ENCODE assay signal across 8 mouse cellular contexts in the genomic region with DNA sequence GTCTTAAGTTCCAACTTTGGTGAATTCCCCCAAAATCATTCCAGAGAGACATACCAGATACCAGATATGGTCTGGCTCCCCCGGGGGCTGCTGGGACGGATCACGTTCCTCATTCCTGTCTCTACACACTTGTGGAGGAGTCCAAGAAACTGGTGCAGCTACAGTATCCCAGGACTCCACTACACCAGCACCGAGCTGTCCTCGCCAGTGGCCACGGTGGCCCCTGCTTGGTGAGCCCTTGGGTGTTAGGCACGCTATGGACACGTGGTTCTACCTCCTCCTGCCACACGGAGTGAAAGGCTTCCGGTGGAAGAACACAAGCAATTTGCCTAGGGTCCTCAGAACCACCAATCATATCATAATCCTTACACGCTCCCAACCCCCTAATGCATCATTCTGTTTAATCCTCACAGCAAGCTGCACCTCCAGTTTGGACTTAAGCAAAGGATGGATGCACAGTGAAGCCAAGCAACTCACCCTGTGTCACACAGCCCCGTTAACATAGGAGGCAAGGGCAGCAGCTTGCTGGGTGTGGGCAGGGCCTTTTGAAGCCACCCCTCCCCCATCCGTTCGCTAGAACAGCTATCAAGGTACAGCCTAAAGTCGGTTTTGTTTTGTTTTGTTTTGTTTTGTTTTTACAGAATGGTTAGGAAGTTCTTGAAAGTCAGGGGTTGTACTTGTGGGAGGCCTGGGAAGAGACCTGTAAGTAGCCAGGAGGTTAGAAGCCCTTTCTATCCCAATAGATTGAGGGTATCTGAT. TPM values are rescaled to one million over a fixed set of nuclear protein-coding genes. Genes with fewer than 3 reads are reported as not detected.
A peak's percentile ranks its signal among the peaks of the same experiment; 100 is the strongest.
DNase-seq lines count a peak whose midpoint lies in the region; ATAC-seq and TF ChIP-seq lines count a peak whose summit lies in the region.

No protein-coding gene starts in this region.

- DNase-seq in neural tube, embryonic 11.5 days (ENCODE audit: low spot score), result no peak
- no peak for DNase-seq in neural tube, embryonic 10.5 days (ENCODE audit: extremely low spot score, low spot score)
- DNase-seq in yolk sac, embryonic 10.5 days (ENCODE audit: low spot score), result no peak
- no peak for DNase-seq in right cerebral cortex, postnatal 25 days
- DNase-seq in adrenal gland, postnatal 14 days, result no peak

- WGBS in neural tube, embryonic 11.5 days, result 38% methylated on average over 15 of the region's 15 CpGs
- WGBS in forebrain, embryonic 13.5 days, result 34% methylated on average over 15 of the region's 15 CpGs
- 22% methylated on average over 15 of the region's 15 CpGs for WGBS in limb, embryonic 13.5 days
- 59% methylated on average over 15 of the region's 15 CpGs for WGBS in small intestine, adult 2 months

- peaks cover 23% of the 10 kb centered on the region for H3K4me1 ChIP-seq in neural tube, embryonic 11.5 days (ENCODE audit: control insufficient read depth, insufficient read depth, low read length)
- peaks cover 47% of the 10 kb centered on the region for H3K4me1 ChIP-seq in forebrain, embryonic 13.5 days
- peaks cover 82% of the 10 kb centered on the region for H3K4me1 ChIP-seq in limb, embryonic 13.5 days
- H3K4me1 ChIP-seq in small intestine, adult 2 months (ENCODE audit: control insufficient read depth, insufficient read depth, insufficient read length, low read length), result no peaks in the 10 kb centered on the region; the same call in 1 of the 2 replicates

- H3K4me2 ChIP-seq in neural tube, embryonic 11.5 days (ENCODE audit: low read depth), result peak overlapping the region; percentile 54
- H3K4me2 ChIP-seq in forebrain, embryonic 13.5 days, result peak overlapping the region; percentile 56
- H3K4me2 ChIP-seq in limb, embryonic 13.5 days (replicated peaks), result peak overlapping the region; percentile 69

- H3K36me3 ChIP-seq in neural tube, embryonic 11.5 days (ENCODE audit: control insufficient read depth, insufficient read depth, low read length), result no peaks in the 10 kb centered on the region
- no peaks in the 10 kb centered on the region for H3K36me3 ChIP-seq in forebrain, embryonic 13.5 days (ENCODE audit: poor library complexity, severe bottlenecking)
- H3K36me3 ChIP-seq in limb, embryonic 13.5 days, result peaks cover under 1% of the 10 kb centered on the region; the same call in 1 of the 2 replicates
- no peaks in the 10 kb centered on the region for H3K36me3 ChIP-seq in small intestine, adult 2 months (ENCODE audit: control insufficient read depth, insufficient read depth, low read length)

- H3K27me3 ChIP-seq in neural tube, embryonic 11.5 days (ENCODE audit: control insufficient read depth, insufficient read depth, low read length), result 0 out of 2 replicates have a peak, but pooled peaks cover 3% of the 10 kb centered on the region
- H3K27me3 ChIP-seq in forebrain, embryonic 13.5 days, result no peaks in the 10 kb centered on the region; the same call in 1 of the 2 replicates
- H3K27me3 ChIP-seq in limb, embryonic 13.5 days, result no peaks in the 10 kb centered on the region
- no peaks in the 10 kb centered on the region for H3K27me3 ChIP-seq in small intestine, adult 2 months (ENCODE audit: control insufficient read depth, insufficient read depth, low read length)

- H3K27ac ChIP-seq in neural tube, embryonic 11.5 days (ENCODE audit: low read depth, low read length), result no peak overlapping the region
- H3K27ac ChIP-seq in forebrain, embryonic 13.5 days, result no peak overlapping the region
- H3K27ac ChIP-seq in limb, embryonic 13.5 days, result peak overlapping the region; percentile 97
- H3K27ac ChIP-seq in small intestine, adult 2 months (ENCODE audit: insufficient read depth, low read depth, low read length), result no peak overlapping the region

- H3K9ac ChIP-seq in neural tube, embryonic 11.5 days (ENCODE audit: low read length), result no peak overlapping the region
- peak overlapping the region; percentile 50; the same call in 1 of the 2 replicates for H3K9ac ChIP-seq in forebrain, embryonic 13.5 days
- peak overlapping the region; percentile 57; the same call in 1 of the 2 replicates for H3K9ac ChIP-seq in limb, embryonic 13.5 days

- no peak for TF ChIP-seq CTCF in small intestine, adult 2 months (IDR thresholded peaks at IDR 0.05; ENCODE audit: extremely low read depth, insufficient read length, insufficient replicate concordance, low read depth, low read length)

- no peak for ATAC-seq in neural tube, embryonic 11.5 days (ENCODE audit: insufficient read depth, low FRiP score, low TSS enrichment)
- no peak for ATAC-seq in forebrain, embryonic 13.5 days
- ATAC-seq in limb, embryonic 13.5 days (ENCODE audit: low FRiP score, low read depth), result peak; percentile 9; the same call in 1 of the 2 replicates

- no peaks in the 10 kb centered on the region for H3K9me3 ChIP-seq in neural tube, embryonic 11.5 days (ENCODE audit: control insufficient read depth, low read length)
- H3K9me3 ChIP-seq in forebrain, embryonic 13.5 days (replicated peaks), result no peaks in the 10 kb centered on the region
- no peaks in the 10 kb centered on the region for H3K9me3 ChIP-seq in limb, embryonic 13.5 days

- no peak for TF ChIP-seq POLR2A in small intestine, adult 2 months (IDR thresholded peaks at IDR 0.05; ENCODE audit: low read depth, low read length)

- no peak overlapping the region for H3K4me3 ChIP-seq in neural tube, embryonic 11.5 days (ENCODE audit: low read depth, low read length)
- H3K4me3 ChIP-seq in forebrain, embryonic 13.5 days, result peak overlapping the region; percentile 24; the same call in 1 of the 2 replicates
- H3K4me3 ChIP-seq in limb, embryonic 13.5 days, result peak overlapping the region; percentile 32
- peak overlapping the region; percentile 22 for H3K4me3 ChIP-seq in small intestine, adult 2 months (ENCODE audit: low read depth, low read length)

RNA-seq across cellular contexts. Expression of a gene that starts 2.2 kb away (rescaled TPM):
- 1.2 and 2.5 TPM in 2 replicates for polyA plus RNA-seq in neural tube, embryonic 11.5 days (2014; fragmentation: Nextera tagmentation; extraction: Ambion mirVana)
- 3.7 and 4.6 TPM in 2 replicates for polyA plus RNA-seq in forebrain, embryonic 13.5 days (2015; fragmentation: Nextera tagmentation; extraction: Ambion mirVana)
- polyA plus RNA-seq in limb, embryonic 13.5 days (2015; fragmentation: Nextera tagmentation; extraction: Ambion mirVana), result 15.0 and 17.6 TPM in 2 replicates
- 0.55 and 0.82 TPM in 2 replicates for polyA plus RNA-seq in small intestine, adult 2 months (2012; rRNA removed)
- 0.63 and 0.68 TPM in 2 replicates for total RNA-seq in adrenal gland, postnatal 14 days (2021)

RNA-seq across cellular contexts. Expression of a gene that starts 32.3 kb away (rescaled TPM):
- 33.3 and 35.6 TPM in 2 replicates for polyA plus RNA-seq in neural tube, embryonic 11.5 days (2014; fragmentation: Nextera tagmentation; extraction: Ambion mirVana)
- 39.0 and 41.0 TPM in 2 replicates for polyA plus RNA-seq in forebrain, embryonic 13.5 days (2015; fragmentation: Nextera tagmentation; extraction: Ambion mirVana)
- 30.0 and 33.9 TPM in 2 replicates for polyA plus RNA-seq in limb, embryonic 13.5 days (2015; fragmentation: Nextera tagmentation; extraction: Ambion mirVana)
- 80.2 and 180 TPM in 2 replicates for polyA plus RNA-seq in small intestine, adult 2 months (2012; rRNA removed)
- 158 and 199 TPM in 2 replicates for total RNA-seq in adrenal gland, postnatal 14 days (2021)

RNA-seq across cellular contexts. Expression of a gene that starts 38.1 kb away (rescaled TPM):
- polyA plus RNA-seq in neural tube, embryonic 11.5 days (2014; fragmentation: Nextera tagmentation; extraction: Ambion mirVana), result 0.43 TPM in 1 of 2 replicates, not detected in the other
- polyA plus RNA-seq in forebrain, embryonic 13.5 days (2015; fragmentation: Nextera tagmentation; extraction: Ambion mirVana), result 0.68 TPM in 1 of 2 replicates, not detected in the other
- 0.26 and 0.32 TPM in 2 replicates for polyA plus RNA-seq in limb, embryonic 13.5 days (2015; fragmentation: Nextera tagmentation; extraction: Ambion mirVana)
- 2.1 and 4.1 TPM in 2 replicates for polyA plus RNA-seq in small intestine, adult 2 months (2012; rRNA removed)
- total RNA-seq in adrenal gland, postnatal 14 days (2021), result not detected in 2 replicates
